Comparison of ENCODE assay signal across 24 mouse cellular contexts in genomic region chr15:86798474-86799178, GRCm38 (mm10).
DNase-seq lines count a peak whose midpoint lies in the region; ATAC-seq lines count a peak whose summit lies in the region.
"Had no signal": no experiment of that assay in that cellular context is flagged by ENCODE, and none has a peak within 500 bp of the region (broad histone marks: within the 10 kb centered on the region; RNA-seq: fewer than 3 reads in every experiment).

No protein-coding gene starts in this region.

- H3K4me2 ChIP-seq in limb, embryonic 11.5 days (ENCODE audit: low read depth, severe bottlenecking) = no peak overlapping the region
- no peak overlapping the region for H3K4me2 ChIP-seq in kidney, embryonic 16.5 days (replicated peaks; ENCODE audit: low read depth, low read length)
- H3K4me2 ChIP-seq: embryonic facial prominence, embryonic 13.5 days; heart, embryonic 13.5 days; hindbrain, embryonic 15.5 days; intestine, embryonic 15.5 days; limb, embryonic 13.5 days; midbrain, embryonic 12.5 days had no signal

- peak; percentile 56; the same call in 1 of the 2 replicates for ATAC-seq in cerebellum, adult (ENCODE audit: insufficient number of reproducible peaks, low FRiP score, low TSS enrichment)
- ATAC-seq in limb, embryonic 11.5 days (ENCODE audit: insufficient number of reproducible peaks, low FRiP score, low TSS enrichment, low read depth) = peak; percentile 47; the same call in 1 of the 2 replicates
- ATAC-seq in kidney, embryonic 16.5 days (ENCODE audit: low FRiP score, low TSS enrichment) = no peak
- ATAC-seq: activated CD4-positive, CD25-positive, alpha-beta regulatory T cell, adult 4 months; intestine, embryonic 15.5 days; Patski had no signal

- 78% methylated on average over 9 of the region's 9 CpGs for WGBS in limb, embryonic 11.5 days
- WGBS in limb, embryonic 10.5 days = 86% methylated on average over 9 of the region's 9 CpGs
- 81% methylated on average over 9 of the region's 9 CpGs for WGBS in kidney, embryonic 16.5 days

- H3K27me3 ChIP-seq in limb, embryonic 11.5 days (ENCODE audit: control insufficient read depth, insufficient read depth, low read length) = no peaks in the 10 kb centered on the region
- H3K27me3 ChIP-seq in limb, embryonic 10.5 days (ENCODE audit: low read depth, poor library complexity, severe bottlenecking) = no peaks in the 10 kb centered on the region
- H3K27me3 ChIP-seq in kidney, embryonic 16.5 days (ENCODE audit: insufficient read depth, low read length) = no peaks in the 10 kb centered on the region
- H3K27me3 ChIP-seq: embryonic facial prominence, embryonic 13.5 days; heart, embryonic 13.5 days; hindbrain, embryonic 15.5 days; intestine, embryonic 15.5 days; limb, embryonic 13.5 days; midbrain, embryonic 12.5 days; Patski had no signal

- H3K9me3 ChIP-seq in limb, embryonic 11.5 days (ENCODE audit: control insufficient read depth, low read length) = no peaks in the 10 kb centered on the region
- H3K9me3 ChIP-seq in limb, embryonic 10.5 days (replicated peaks) = no peaks in the 10 kb centered on the region
- H3K9me3 ChIP-seq in kidney, embryonic 16.5 days (ENCODE audit: low read length) = no peaks in the 10 kb centered on the region
- H3K9me3 ChIP-seq: embryonic facial prominence, embryonic 13.5 days; heart, embryonic 13.5 days; hindbrain, embryonic 15.5 days; intestine, embryonic 15.5 days; limb, embryonic 13.5 days; midbrain, embryonic 12.5 days had no signal

- H3K4me3 ChIP-seq in limb, embryonic 11.5 days (ENCODE audit: low read depth, low read length) = no peak overlapping the region
- H3K4me3 ChIP-seq in limb, embryonic 10.5 days = no peak overlapping the region
- H3K4me3 ChIP-seq in kidney, embryonic 16.5 days (ENCODE audit: low read length) = no peak overlapping the region
- H3K4me3 ChIP-seq: embryonic facial prominence, embryonic 13.5 days; gastrocnemius, adult 2 months; heart, embryonic 13.5 days; hindbrain, embryonic 15.5 days; intestine, embryonic 15.5 days; limb, embryonic 13.5 days; midbrain, embryonic 12.5 days had no signal

- no peak for DNase-seq in cerebellum, postnatal 4 days (ENCODE audit: low spot score in 2 of 2)
- peak; percentile 23 for DNase-seq in limb, embryonic 11.5 days (ENCODE audit: low spot score)
- DNase-seq in limb, embryonic 10.5 days (ENCODE audit: low spot score) = no peak
- peak; percentile 28 to 34 for DNase-seq in cerebellum, postnatal 36 days
- no peak for DNase-seq in lung, postnatal 25 days (ENCODE audit: low spot score)
- no peak for DNase-seq in adrenal gland, postnatal 25 days
- DNase-seq: adrenal gland, postnatal 10 days; gastrocnemius, adult 2 months; kidney, adult 9 months; kidney, postnatal 4 days; right cerebral cortex, postnatal 14 days; spleen, adult 18-20 months; thymus, postnatal 36 days had no signal

- H3K36me3 ChIP-seq in limb, embryonic 11.5 days (ENCODE audit: control insufficient read depth, insufficient read depth, low read length) = no peaks in the 10 kb centered on the region
- no peaks in the 10 kb centered on the region for H3K36me3 ChIP-seq in limb, embryonic 10.5 days
- no peaks in the 10 kb centered on the region for H3K36me3 ChIP-seq in kidney, embryonic 16.5 days (ENCODE audit: insufficient read depth, low read length)
- H3K36me3 ChIP-seq: embryonic facial prominence, embryonic 13.5 days; heart, embryonic 13.5 days; hindbrain, embryonic 15.5 days; intestine, embryonic 15.5 days; limb, embryonic 13.5 days; midbrain, embryonic 12.5 days had no signal

- no peak overlapping the region for H3K9ac ChIP-seq in limb, embryonic 11.5 days (ENCODE audit: low read length)
- no peak overlapping the region for H3K9ac ChIP-seq in kidney, embryonic 16.5 days (replicated peaks; ENCODE audit: low read length)
- H3K9ac ChIP-seq: embryonic facial prominence, embryonic 13.5 days; heart, embryonic 13.5 days; hindbrain, embryonic 15.5 days; intestine, embryonic 15.5 days; limb, embryonic 13.5 days; liver, embryonic 14.5 days; midbrain, embryonic 12.5 days had no signal

- H3K27ac ChIP-seq in limb, embryonic 11.5 days (replicated peaks; ENCODE audit: low read depth, low read length) = no peak overlapping the region
- no peak overlapping the region for H3K27ac ChIP-seq in limb, embryonic 10.5 days
- H3K27ac ChIP-seq in kidney, embryonic 16.5 days (ENCODE audit: low read length) = no peak overlapping the region
- H3K27ac ChIP-seq: embryonic facial prominence, embryonic 13.5 days; gastrocnemius, adult 2 months; heart, embryonic 13.5 days; hindbrain, embryonic 15.5 days; intestine, embryonic 15.5 days; limb, embryonic 13.5 days; liver, embryonic 14.5 days; midbrain, embryonic 12.5 days had no signal

- no peaks in the 10 kb centered on the region for H3K4me1 ChIP-seq in limb, embryonic 11.5 days (ENCODE audit: control insufficient read depth, insufficient read depth, low read length)
- H3K4me1 ChIP-seq in limb, embryonic 10.5 days = peaks cover 8% of the 10 kb centered on the region
- H3K4me1 ChIP-seq in kidney, embryonic 16.5 days (ENCODE audit: insufficient read depth, low read length) = no peaks in the 10 kb centered on the region
- H3K4me1 ChIP-seq: embryonic facial prominence, embryonic 13.5 days; heart, embryonic 13.5 days; hindbrain, embryonic 15.5 days; intestine, embryonic 15.5 days; midbrain, embryonic 12.5 days had no signal

Comparison
In these comparisons a context has a peak if more than half of its experiments do, and no peak if none do; other contexts are left out.
1. DNase-seq: peak in limb, embryonic 11.5 days (single experiment) and cerebellum, postnatal 36 days (2 of 2); none in cerebellum, postnatal 4 days (0 of 2), limb, embryonic 10.5 days (single experiment), lung, postnatal 25 days (single experiment) and adrenal gland, postnatal 25 days (single experiment).